Mouse (Mus musculus) lung, postnatal 0 days (tissue): ENCODE measurements around the gene Optn.

Source experiments
- CTCF ChIP-seq: IDR thresholded peaks from 2 replicates; pipeline ENCODE4 v1.5.1; 2016; ENCODE audit warnings: antibody characterized with exemption, mild to moderate bottlenecking
- EP300 ChIP-seq: IDR thresholded peaks from 2 replicates; pipeline ENCODE4 v1.6.1; 2016; ENCODE audit warnings: antibody characterized with exemption, mild to moderate bottlenecking, control low read depth

GRCm38 (mm10) chr2:5061133-5061708 is 2.6 kb downstream of the Optn start:
- TF ChIP-seq CTCF = no peak
- no peak for TF ChIP-seq EP300
